Mouse (Mus musculus): ENCODE measurements around the gene Cbx4. TPM values are rescaled to one million over a fixed set of nuclear protein-coding genes. Genes with fewer than 3 reads are reported as not detected.

Cbx4 gene
- polyA plus RNA-seq, 1 experiment from 2014 or later: 10.1 TPM

DNA sequence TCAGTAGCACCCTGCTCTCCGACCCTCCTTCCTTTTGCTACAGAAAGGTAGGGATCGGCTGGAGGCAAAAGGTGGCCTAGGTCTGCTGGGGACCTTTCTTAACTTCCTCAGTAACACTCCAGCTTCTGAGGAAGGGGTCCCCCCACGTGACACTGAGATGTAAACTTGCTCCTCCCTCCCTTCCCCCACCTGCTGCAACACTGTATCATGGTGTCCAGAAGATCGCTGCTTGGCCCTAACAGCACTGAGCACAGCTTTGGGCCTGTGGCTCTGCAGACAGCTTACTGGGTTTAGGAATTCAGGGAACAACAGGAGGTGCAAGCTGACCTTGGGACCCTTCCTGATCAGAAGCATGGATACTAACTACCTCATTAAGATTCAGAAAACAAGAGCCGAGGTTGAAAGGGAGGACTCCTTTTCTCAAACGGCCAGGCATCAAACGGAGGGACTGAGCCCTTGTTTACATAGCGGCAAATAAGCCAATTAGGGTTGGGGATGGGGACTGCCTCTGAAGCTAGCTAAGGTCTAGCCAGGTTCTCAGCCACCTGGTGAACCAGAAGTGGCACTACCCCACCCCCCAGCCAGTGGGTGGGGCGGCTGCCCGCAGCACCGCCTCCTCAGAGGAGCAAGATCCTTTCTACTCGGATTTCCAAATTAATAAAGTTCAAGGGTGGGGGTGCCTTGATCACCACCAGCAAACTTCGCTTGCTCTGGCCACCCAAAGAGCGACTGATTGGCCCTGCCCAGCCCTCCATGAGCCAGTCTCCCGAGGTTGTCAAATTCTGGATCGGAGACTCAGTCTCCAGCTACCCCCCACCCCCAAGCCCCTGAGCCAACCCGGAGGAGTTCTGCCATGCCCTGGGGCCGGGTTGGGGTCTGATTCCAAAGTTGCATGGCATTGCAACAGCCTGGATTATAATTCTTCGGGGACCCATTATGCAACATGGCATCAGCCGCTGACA is 3.1 kb downstream of the Cbx4 start:
- peaks cover 63% of the 10 kb centered on the region for H3K4me1 ChIP-seq (ENCODE audit: control insufficient read depth, insufficient read depth, low read length)
- peaks cover 8% of the 10 kb centered on the region for H3K36me3 ChIP-seq (ENCODE audit: control insufficient read depth, insufficient read depth, low read length)
- no peaks in the 10 kb centered on the region for H3K9me3 ChIP-seq (replicated peaks; ENCODE audit: control insufficient read depth, low read length)
- no peak for ATAC-seq (ENCODE audit: insufficient read depth, low FRiP score)
- no peak overlapping the region for H3K27ac ChIP-seq (ENCODE audit: low read length)
- H3K4me3 ChIP-seq (replicated peaks; ENCODE audit: low read length): peak overlapping the region; percentile 71; the same call in 1 of the 2 replicates
- 37% methylated on average over 20 of the region's 20 CpGs for WGBS
- H3K27me3 ChIP-seq (ENCODE audit: control insufficient read depth, insufficient read depth, low read length): peaks cover 12% of the 10 kb centered on the region
- peak overlapping the region; percentile 95 for H3K4me2 ChIP-seq (ENCODE audit: low read depth, low read length)
- peak overlapping the region; percentile 81; the same call in 1 of the 2 replicates for H3K9ac ChIP-seq (ENCODE audit: low read length)

DNA sequence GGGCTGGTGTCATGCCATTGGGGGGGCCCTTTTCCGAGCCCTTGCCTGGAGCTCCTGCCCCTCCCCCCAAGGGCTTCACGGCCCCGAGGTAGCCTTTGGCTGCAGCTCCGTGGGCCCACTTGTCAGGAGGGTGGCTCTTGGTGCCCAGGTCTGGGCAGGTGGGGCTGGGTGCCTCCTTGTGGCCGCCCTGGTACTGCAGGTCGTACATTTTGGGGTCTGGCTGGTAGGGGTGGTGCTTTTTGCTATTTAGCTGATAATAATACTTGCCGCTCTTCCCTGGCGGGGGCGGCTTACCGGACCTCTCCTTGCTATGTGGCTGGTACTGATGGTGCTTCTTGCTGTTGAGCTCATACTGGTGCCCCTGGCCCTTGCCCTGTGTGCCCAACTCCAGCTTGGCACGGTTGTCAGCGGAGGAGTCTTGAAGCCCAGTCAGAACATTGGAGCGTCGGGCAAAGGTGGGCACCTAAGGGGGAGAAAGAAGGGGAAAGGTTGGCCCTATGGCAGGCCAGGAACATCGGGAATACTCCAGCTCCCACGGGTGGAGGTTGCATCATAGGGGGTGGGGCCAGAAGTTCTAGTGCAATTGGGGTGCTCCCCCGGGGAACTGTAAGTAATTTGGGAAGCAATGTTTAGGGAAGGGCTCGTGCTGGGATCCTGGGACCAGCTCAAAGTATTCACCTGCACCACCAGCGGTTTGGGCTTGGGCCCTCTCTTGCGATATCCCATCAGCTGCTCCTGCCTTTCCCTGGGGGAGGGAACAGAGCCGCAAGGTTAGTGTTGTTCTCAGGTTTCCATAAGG is 4.0 kb downstream of the Cbx4 start:
- 50% methylated on average over 21 of the region's 21 CpGs for WGBS

DNA sequence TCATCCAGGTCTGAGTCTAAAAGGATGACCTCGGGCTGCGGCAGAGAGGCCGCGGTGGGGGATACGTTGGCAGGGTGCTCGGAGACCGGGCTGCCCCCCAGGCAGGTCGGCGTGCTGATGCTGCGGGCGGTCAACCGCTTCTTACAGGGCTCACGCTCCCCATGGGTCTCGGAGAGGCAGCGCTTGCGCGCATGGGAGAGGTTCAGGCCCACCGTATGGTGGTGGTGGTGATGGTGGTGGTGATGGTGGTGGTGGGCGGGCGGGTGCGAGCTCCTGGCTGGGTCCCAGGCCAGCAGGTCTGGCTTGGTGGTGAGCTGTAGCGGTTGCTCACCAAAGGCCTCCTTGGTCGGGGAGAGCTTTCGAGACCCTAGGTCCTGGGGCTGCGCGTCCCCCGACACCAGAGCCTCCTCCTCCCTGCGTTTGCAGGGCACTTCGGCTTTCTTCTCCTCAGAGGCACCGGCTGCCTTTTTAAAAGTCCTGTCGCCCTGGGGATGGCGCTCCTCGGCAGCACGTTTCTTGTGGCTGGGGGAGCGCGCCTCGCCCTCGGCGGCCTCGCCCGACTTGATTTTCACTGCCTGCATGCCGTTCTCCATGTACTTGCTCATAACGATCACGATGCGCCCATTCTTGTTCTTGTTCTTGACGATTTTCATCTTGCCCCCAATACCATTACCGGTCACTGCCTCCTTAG is 4.7 kb downstream of the Cbx4 start:
- H3K36me3 ChIP-seq (ENCODE audit: control insufficient read depth, insufficient read depth, low read length): peaks cover 8% of the 10 kb centered on the region
- H3K4me3 ChIP-seq (replicated peaks; ENCODE audit: low read length): no peak overlapping the region
- no peak for ATAC-seq (ENCODE audit: insufficient read depth, low FRiP score)
- no peaks in the 10 kb centered on the region for H3K9me3 ChIP-seq (replicated peaks; ENCODE audit: control insufficient read depth, low read length)
- WGBS: 65% methylated on average over 47 of the region's 47 CpGs
- H3K27ac ChIP-seq (ENCODE audit: low read length): no peak overlapping the region
- H3K4me1 ChIP-seq (ENCODE audit: control insufficient read depth, insufficient read depth, low read length): peaks cover 50% of the 10 kb centered on the region
- no peak overlapping the region for H3K4me2 ChIP-seq (ENCODE audit: low read depth, low read length)
- H3K9ac ChIP-seq (ENCODE audit: low read length): no peak overlapping the region
- H3K27me3 ChIP-seq (ENCODE audit: control insufficient read depth, insufficient read depth, low read length): no peaks in the 10 kb centered on the region

More for the DNA sequence above, 4.0 kb downstream of the Cbx4 start:
- Histone ChIP-seq H3K4me1 (ENCODE audit: control insufficient read depth, insufficient read depth, low read length) (peaks cover 54% of the 10 kb centered on the region), H3K27ac (ENCODE audit: low read length) (no peak overlapping the region), H3K4me2 (ENCODE audit: low read depth, low read length) (no peak overlapping the region), H3K27me3 (ENCODE audit: control insufficient read depth, insufficient read depth, low read length) (peaks cover 4% of the 10 kb centered on the region; the same call in 1 of the 2 replicates), H3K4me3 (replicated peaks; ENCODE audit: low read length) (no peak overlapping the region), H3K36me3 (ENCODE audit: control insufficient read depth, insufficient read depth, low read length) (peaks cover 8% of the 10 kb centered on the region), H3K9ac (ENCODE audit: low read length) (no peak overlapping the region), H3K9me3 (replicated peaks; ENCODE audit: control insufficient read depth, low read length) (no peaks in the 10 kb centered on the region)
- no peak for ATAC-seq (ENCODE audit: insufficient read depth, low FRiP score)

DNA sequence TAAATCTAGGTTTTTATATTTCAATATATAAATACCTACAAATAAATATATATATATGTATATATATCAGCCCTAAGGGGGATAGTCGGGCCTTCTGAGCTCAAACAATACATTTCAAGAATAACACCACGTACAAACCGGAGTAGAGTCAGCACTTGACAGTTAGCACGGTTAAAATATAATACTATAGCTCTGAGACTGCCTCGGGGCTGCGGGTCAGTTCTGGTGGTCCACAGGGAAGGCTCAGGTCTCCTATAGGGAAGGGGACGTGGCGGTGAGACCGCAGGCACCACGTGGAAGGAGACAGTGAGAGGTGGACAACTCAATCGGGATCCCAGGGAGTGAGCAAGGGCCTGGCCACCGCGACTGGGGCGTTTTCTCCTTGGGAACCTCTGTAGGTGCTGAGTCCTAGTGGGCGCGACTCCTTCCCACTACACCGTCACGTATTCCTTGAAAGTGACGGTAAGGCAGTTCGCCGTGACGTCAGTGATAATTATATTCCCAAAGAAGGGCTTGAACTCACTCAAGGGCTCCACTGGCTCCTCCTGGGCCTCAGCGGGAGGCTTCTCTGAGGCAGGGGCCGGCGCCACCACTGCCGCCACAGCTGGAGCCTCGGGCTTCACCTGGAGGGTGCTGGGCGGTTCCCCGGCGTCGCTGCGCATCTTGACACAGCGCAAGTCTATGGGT is 5.4 kb downstream of the Cbx4 start:
- 68% methylated on average over 33 of the region's 33 CpGs for WGBS
- no peaks in the 10 kb centered on the region for H3K9me3 ChIP-seq (replicated peaks; ENCODE audit: control insufficient read depth, low read length)
- no peak overlapping the region for H3K9ac ChIP-seq (ENCODE audit: low read length)
- peaks cover 50% of the 10 kb centered on the region for H3K4me1 ChIP-seq (ENCODE audit: control insufficient read depth, insufficient read depth, low read length)
- H3K4me2 ChIP-seq (ENCODE audit: low read depth, low read length): no peak overlapping the region
- H3K27ac ChIP-seq (ENCODE audit: low read length): no peak overlapping the region
- ATAC-seq (ENCODE audit: insufficient read depth, low FRiP score): no peak
- H3K4me3 ChIP-seq (replicated peaks; ENCODE audit: low read length): no peak overlapping the region
- H3K36me3 ChIP-seq (ENCODE audit: control insufficient read depth, insufficient read depth, low read length): peaks cover 8% of the 10 kb centered on the region
- H3K27me3 ChIP-seq (ENCODE audit: control insufficient read depth, insufficient read depth, low read length): no peaks in the 10 kb centered on the region

DNA sequence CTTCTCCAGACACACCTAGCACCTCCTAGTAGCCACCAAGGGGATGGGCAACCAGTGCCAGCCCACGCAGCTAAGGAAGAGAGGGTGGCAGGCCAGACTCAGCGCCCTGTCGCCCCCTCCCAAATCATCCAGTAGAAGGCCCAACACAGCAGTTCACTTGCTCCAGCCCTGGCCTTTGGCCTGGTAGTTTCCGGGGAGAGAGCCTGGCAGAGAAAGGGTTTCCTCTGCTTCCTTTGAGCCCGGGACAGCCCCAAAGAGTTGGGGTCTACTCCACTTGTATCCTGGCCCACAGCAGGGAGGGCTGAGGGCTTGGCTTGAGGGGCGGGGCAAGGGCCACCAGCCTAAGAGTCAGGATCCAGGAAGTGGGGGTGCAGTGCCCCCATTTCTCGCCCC is 6.6 kb downstream of the Cbx4 start:
- Histone ChIP-seq H3K4me3 (replicated peaks; ENCODE audit: low read length) (0 out of 2 replicates have a peak overlapping the region, but pooled peaks have one; percentile 7), H3K27ac (ENCODE audit: low read length) (peak overlapping the region; percentile 64), H3K27me3 (ENCODE audit: control insufficient read depth, insufficient read depth, low read length) (no peaks in the 10 kb centered on the region), H3K9me3 (replicated peaks; ENCODE audit: control insufficient read depth, low read length) (no peaks in the 10 kb centered on the region), H3K36me3 (ENCODE audit: control insufficient read depth, insufficient read depth, low read length) (peaks cover 8% of the 10 kb centered on the region), H3K4me2 (ENCODE audit: low read depth, low read length) (peak overlapping the region; percentile 46), H3K4me1 (ENCODE audit: control insufficient read depth, insufficient read depth, low read length) (peaks cover 46% of the 10 kb centered on the region), H3K9ac (ENCODE audit: low read length) (peak overlapping the region; percentile 64)
- ATAC-seq (ENCODE audit: insufficient read depth, low FRiP score): no peak
- 53% methylated on average over 7 of the region's 7 CpGs for WGBS

DNA sequence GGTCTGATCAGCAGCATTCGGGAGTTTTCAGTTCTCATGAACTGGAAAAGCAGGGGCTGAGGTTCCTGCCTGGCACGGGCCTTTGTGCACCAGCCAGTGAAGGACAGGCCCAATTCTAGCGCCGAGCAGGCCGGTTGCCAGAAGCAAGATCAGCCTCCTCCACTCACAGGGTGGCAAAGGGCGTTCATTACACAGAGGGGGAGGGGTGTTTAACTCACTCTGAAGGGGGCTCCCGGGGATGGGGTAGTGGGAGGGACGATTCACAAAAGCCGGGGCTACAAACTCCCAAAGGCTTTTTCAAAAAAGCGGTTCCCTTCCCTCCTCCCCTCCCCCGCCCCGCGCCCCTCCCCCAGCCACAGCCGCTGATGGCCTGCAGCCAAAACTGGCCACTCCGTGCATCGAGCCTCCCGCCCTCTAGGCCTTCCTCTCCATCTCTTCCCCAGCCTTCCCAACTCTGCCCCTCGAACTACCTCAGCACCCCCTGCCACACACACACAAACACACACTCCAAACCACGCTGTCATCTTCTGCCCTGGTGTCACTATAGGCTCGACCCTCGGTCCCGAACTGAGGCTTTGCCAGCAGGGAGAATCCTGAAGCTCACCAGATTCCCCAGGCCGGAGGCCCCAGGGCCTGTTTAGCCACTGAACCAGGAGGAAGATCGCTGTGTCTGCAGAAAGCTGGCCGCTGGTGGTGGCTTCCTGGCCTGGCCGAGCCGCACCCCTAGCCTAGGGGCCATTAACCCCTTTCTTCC is 7.2 kb downstream of the Cbx4 start:
- peak overlapping the region; percentile 64 for H3K9ac ChIP-seq (ENCODE audit: low read length)
- H3K36me3 ChIP-seq (ENCODE audit: control insufficient read depth, insufficient read depth, low read length): peaks cover 8% of the 10 kb centered on the region
- H3K27me3 ChIP-seq (ENCODE audit: control insufficient read depth, insufficient read depth, low read length): no peaks in the 10 kb centered on the region
- WGBS: 11% methylated on average over 26 of the region's 27 CpGs
- H3K4me2 ChIP-seq (ENCODE audit: low read depth, low read length): peak overlapping the region; percentile 46
- H3K4me3 ChIP-seq (replicated peaks; ENCODE audit: low read length): 0 out of 2 replicates have a peak overlapping the region, but pooled peaks have one; percentile 7
- H3K4me1 ChIP-seq (ENCODE audit: control insufficient read depth, insufficient read depth, low read length): peaks cover 41% of the 10 kb centered on the region
- peak overlapping the region; percentile 64 for H3K27ac ChIP-seq (ENCODE audit: low read length)
- no peaks in the 10 kb centered on the region for H3K9me3 ChIP-seq (replicated peaks; ENCODE audit: control insufficient read depth, low read length)
- peak; percentile 53; the same call in 1 of the 2 replicates for ATAC-seq (ENCODE audit: insufficient read depth, low FRiP score)

DNA sequence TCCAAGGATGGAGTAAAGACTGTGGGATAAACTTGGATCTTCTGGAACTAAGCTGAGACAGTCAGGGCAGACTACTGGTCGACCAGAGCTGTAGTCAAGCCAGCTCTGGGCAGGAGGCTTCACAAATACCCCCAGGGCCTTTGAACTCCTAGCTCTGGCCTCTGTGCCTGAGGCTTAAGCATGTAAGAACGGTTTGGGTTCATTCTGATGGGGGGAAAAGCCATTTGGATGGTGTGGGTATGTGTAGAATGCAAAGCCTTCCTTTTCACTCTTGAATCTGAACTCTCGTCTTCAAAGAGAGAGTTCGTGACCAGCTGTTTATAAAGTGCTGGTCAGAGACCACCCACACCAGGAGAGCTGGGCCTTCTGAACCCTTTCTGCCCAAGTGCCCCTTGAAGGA is 8.3 kb downstream of the Cbx4 start:
- 75% methylated on average over 4 of the region's 4 CpGs for WGBS
- ATAC-seq (ENCODE audit: insufficient read depth, low FRiP score): no peak
- Histone ChIP-seq H3K9ac (ENCODE audit: low read length) (no peak overlapping the region), H3K4me2 (ENCODE audit: low read depth, low read length) (no peak overlapping the region), H3K4me3 (replicated peaks; ENCODE audit: low read length) (no peak overlapping the region), H3K9me3 (replicated peaks; ENCODE audit: control insufficient read depth, low read length) (no peaks in the 10 kb centered on the region), H3K4me1 (ENCODE audit: control insufficient read depth, insufficient read depth, low read length) (peaks cover 37% of the 10 kb centered on the region), H3K27ac (ENCODE audit: low read length) (no peak overlapping the region), H3K27me3 (ENCODE audit: control insufficient read depth, insufficient read depth, low read length) (no peaks in the 10 kb centered on the region), H3K36me3 (ENCODE audit: control insufficient read depth, insufficient read depth, low read length) (peaks cover 8% of the 10 kb centered on the region)

DNA sequence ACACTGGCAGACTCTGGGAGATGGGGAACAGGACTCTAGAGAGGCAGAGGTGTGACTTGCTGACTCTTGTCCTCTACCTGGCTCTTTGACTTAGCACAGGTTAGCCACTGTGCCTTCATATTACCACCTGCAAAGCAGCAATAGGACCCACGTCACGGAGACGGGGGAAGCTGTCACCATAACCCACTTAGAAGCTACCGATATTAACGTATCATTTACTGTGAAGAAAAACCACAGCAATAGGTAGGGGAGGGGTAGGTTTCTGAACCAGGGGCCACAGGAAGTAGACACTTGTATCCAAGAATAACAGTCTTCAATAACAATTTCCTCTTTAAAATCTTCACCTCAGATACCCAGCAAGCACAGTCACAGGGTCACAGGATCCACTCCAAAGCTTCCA is 10.2 kb downstream of the Cbx4 start:
- H3K9me3 ChIP-seq (replicated peaks; ENCODE audit: control insufficient read depth, low read length): no peaks in the 10 kb centered on the region
- ATAC-seq (ENCODE audit: insufficient read depth, low FRiP score): no peak

More for the DNA sequence above, 10.2 kb downstream of the Cbx4 start:
- Histone ChIP-seq H3K4me2 (ENCODE audit: low read depth, low read length) (no peak overlapping the region), H3K27ac (ENCODE audit: low read length) (no peak overlapping the region), H3K27me3 (ENCODE audit: control insufficient read depth, insufficient read depth, low read length) (no peaks in the 10 kb centered on the region), H3K4me1 (ENCODE audit: control insufficient read depth, insufficient read depth, low read length) (peaks cover 35% of the 10 kb centered on the region), H3K9ac (ENCODE audit: low read length) (no peak overlapping the region), H3K36me3 (ENCODE audit: control insufficient read depth, insufficient read depth, low read length) (peaks cover 1% of the 10 kb centered on the region), H3K4me3 (replicated peaks; ENCODE audit: low read length) (no peak overlapping the region)
- 78% methylated on average over 5 of the region's 5 CpGs for WGBS

All from stomach, embryonic 16.5 days (tissue).